Mouse (Mus musculus): ENCODE results near the gene Tex28. TPM values are rescaled to one million over a fixed set of nuclear protein-coding genes. Genes with fewer than 3 reads are reported as not detected.

The Tex28 gene
- polyA plus RNA-seq, 1 experiment from 2014 or later, result not detected

Other genes with a start within 250 kb of the Tex28 start
- gene Arhgap4, start 246.0 kb downstream of the Tex28 start, polyA plus RNA-seq (2016; fragmentation: Nextera tagmentation; extraction: Ambion mirVana), result 1.8 and 3.6 TPM in 2 replicates
- 115 and 117 TPM in 2 replicates for gene Naa10, start 245.9 kb downstream of the Tex28 start, polyA plus RNA-seq (2016; fragmentation: Nextera tagmentation; extraction: Ambion mirVana)
- 10.9 and 11.7 TPM in 2 replicates for gene Renbp, start 237.0 kb downstream of the Tex28 start, polyA plus RNA-seq (2016; fragmentation: Nextera tagmentation; extraction: Ambion mirVana)
- gene Hcfc1, start 201.5 kb downstream of the Tex28 start, polyA plus RNA-seq (2016; fragmentation: Nextera tagmentation; extraction: Ambion mirVana), result 85.9 and 101 TPM in 2 replicates
- 52.8 and 55.2 TPM in 2 replicates for gene Irak1, start 143.9 kb downstream of the Tex28 start, polyA plus RNA-seq (2016; fragmentation: Nextera tagmentation; extraction: Ambion mirVana)
- not detected in 2 replicates for gene Opn1mw, start 40.4 kb downstream of the Tex28 start, polyA plus RNA-seq (2016; fragmentation: Nextera tagmentation; extraction: Ambion mirVana)
- 18.2 and 19.2 TPM in 2 replicates for gene Mecp2, start 32.5 kb downstream of the Tex28 start, polyA plus RNA-seq (2016; fragmentation: Nextera tagmentation; extraction: Ambion mirVana)
- 0.13 and 0.19 TPM in 2 replicates for gene Tktl1, start 9.4 kb upstream of the Tex28 start, polyA plus RNA-seq (2016; fragmentation: Nextera tagmentation; extraction: Ambion mirVana)
- 198 and 216 TPM in 2 replicates for gene Flna, start 82.0 kb upstream of the Tex28 start, polyA plus RNA-seq (2016; fragmentation: Nextera tagmentation; extraction: Ambion mirVana)
- 20.5 and 23.5 TPM in 2 replicates for gene Emd, start 86.8 kb upstream of the Tex28 start, polyA plus RNA-seq (2016; fragmentation: Nextera tagmentation; extraction: Ambion mirVana)
- gene Rpl10, start 103.0 kb upstream of the Tex28 start, polyA plus RNA-seq (2016; fragmentation: Nextera tagmentation; extraction: Ambion mirVana), result 555 and 564 TPM in 2 replicates
- 81.6 and 84.3 TPM in 2 replicates for gene Taz, start 114.1 kb upstream of the Tex28 start, polyA plus RNA-seq (2016; fragmentation: Nextera tagmentation; extraction: Ambion mirVana)
- gene Dnase1l1, start 114.5 kb upstream of the Tex28 start, polyA plus RNA-seq (2016; fragmentation: Nextera tagmentation; extraction: Ambion mirVana), result 5.0 TPM in 2 replicates
- gene Atp6ap1, start 129.3 kb upstream of the Tex28 start, polyA plus RNA-seq (2016; fragmentation: Nextera tagmentation; extraction: Ambion mirVana), result 101 and 104 TPM in 2 replicates
- gene Gdi1, start 137.2 kb upstream of the Tex28 start, polyA plus RNA-seq (2016; fragmentation: Nextera tagmentation; extraction: Ambion mirVana), result 561 and 617 TPM in 2 replicates
- 64.1 and 68.6 TPM in 2 replicates for gene Fam50a, start 145.2 kb upstream of the Tex28 start, polyA plus RNA-seq (2016; fragmentation: Nextera tagmentation; extraction: Ambion mirVana)
- gene Plxna3, start 161.2 kb upstream of the Tex28 start, polyA plus RNA-seq (2016; fragmentation: Nextera tagmentation; extraction: Ambion mirVana), result 47.7 and 55.3 TPM in 2 replicates
- gene Lage3, start 185.8 kb upstream of the Tex28 start, polyA plus RNA-seq (2016; fragmentation: Nextera tagmentation; extraction: Ambion mirVana), result 105 and 106 TPM in 2 replicates
- gene Ubl4a, start 205.4 kb upstream of the Tex28 start, polyA plus RNA-seq (2016; fragmentation: Nextera tagmentation; extraction: Ambion mirVana), result 68.2 and 68.5 TPM in 2 replicates
- gene Slc10a3, start 205.5 kb upstream of the Tex28 start, polyA plus RNA-seq (2016; fragmentation: Nextera tagmentation; extraction: Ambion mirVana), result 8.3 and 8.8 TPM in 2 replicates
- gene Fam3a, start 225.4 kb upstream of the Tex28 start, polyA plus RNA-seq (2016; fragmentation: Nextera tagmentation; extraction: Ambion mirVana), result 29.1 and 34.0 TPM in 2 replicates
- gene Ikbkg, start 225.5 kb upstream of the Tex28 start, polyA plus RNA-seq (2016; fragmentation: Nextera tagmentation; extraction: Ambion mirVana), result 23.7 and 26.1 TPM in 2 replicates

Data from forebrain, embryonic 12.5 days (tissue).